Mouse (Mus musculus) 3T3-L1 (cell line): ENCODE measurements at regions not wholly inside any gene's neighbourhood (a gene's known extent, or its start where the extent isn't known, plus 50 kb on each side); places are given as distances from the start of the nearest gene placed in this dataset.

Experiments used
- DNase-seq: peaks from one replicate; pipeline ENCODE4 v3.0.0-alpha.2; 2015; ENCODE audit warnings: low read depth, low spot score

GRCm38 (mm10) chr7:136660401-136660800 lies 234.0 kb upstream of the Mgmt start:
- no peak for DNase-seq

DNA sequence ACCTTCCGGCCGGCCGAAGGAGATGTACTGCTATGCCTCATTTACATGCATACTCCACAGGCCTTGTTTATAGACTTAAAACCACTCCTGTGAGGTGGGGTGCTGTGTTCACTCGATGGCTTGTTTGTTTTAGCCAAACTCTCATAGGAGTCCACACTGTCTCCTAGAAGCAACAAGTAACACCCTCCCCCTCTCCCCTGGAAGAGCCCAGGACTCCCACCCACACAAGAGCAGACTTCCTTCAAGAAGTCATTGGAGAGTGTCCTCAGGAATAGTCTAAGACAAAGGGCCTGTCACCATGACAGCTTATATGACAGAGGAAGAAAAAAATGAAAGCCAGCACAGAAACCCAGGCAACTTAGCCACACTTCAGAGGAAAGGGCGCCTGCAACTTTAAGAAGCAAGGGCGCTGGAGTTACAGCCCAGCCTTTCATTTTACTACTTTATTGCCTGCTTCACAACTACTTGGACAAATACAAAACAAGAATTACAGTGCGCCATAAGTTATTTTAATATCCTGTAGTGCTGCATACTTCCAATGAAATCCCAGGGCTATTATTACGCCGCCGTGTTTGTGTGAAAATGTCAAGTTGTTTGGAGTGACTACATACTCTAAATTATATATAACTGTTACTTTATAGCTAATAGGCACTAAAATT lies 229.9 kb upstream of the Mgmt start:
- no peak for DNase-seq

GRCm38 (mm10) chr7:136665901-136666300 lies 228.5 kb upstream of the Mgmt start:
- no peak for DNase-seq

- DNase-seq = no peak
Measured at GRCm38 (mm10) chr7:136666707-136667106, 227.7 kb upstream of the Mgmt start.

- no peak for DNase-seq
Measured at GRCm38 (mm10) chr7:136670675-136671074, 223.7 kb upstream of the Mgmt start.

DNA sequence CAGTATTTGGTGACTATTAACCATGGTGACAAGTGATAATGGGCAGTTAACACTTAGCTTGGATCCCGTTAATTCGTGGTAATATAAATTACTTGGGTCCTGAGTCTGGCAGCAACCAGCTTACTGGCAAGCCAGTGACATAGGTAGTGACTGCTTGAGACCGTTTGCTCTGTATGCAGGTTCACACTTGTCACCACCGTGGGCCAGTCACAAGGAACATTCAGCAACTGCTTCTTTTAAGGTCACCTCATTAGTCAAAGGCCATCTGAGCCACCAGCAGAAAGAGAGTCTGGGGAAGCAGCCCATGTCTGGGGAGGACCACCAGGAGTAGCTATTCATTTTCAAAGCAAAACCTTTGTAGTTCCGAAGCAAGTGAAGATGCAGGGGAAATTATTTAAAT lies 220.3 kb upstream of the Mgmt start:
- DNase-seq = no peak

GRCm38 (mm10) chr7:136675041-136675440 lies 219.4 kb upstream of the Mgmt start:
- DNase-seq = no peak

DNA sequence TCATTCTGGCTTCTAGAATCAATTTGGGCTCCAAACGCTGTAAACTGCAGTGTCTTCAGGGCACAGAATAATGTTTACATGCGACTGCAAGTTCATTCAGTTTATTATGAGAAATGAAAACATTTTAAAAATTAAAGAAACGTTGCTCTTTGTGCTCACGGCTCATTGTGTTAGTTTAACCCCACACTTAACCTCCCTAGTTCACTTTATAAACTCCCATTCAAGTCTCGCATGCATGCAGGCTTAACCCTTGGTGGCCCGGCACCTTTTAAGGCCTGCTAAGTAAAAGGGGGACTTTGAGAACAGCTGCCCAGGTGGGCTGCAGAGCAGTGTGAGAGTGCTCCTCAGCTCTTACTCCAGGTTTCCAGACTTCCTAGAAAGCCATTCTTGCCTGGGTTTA lies 218.3 kb upstream of the Mgmt start:
- DNase-seq = no peak

- no peak for DNase-seq
Measured at GRCm38 (mm10) chr7:136676987-136677545, 217.3 kb upstream of the Mgmt start.

GRCm38 (mm10) chr7:136689579-136689978 lies 204.8 kb upstream of the Mgmt start:
- no peak for DNase-seq

DNA sequence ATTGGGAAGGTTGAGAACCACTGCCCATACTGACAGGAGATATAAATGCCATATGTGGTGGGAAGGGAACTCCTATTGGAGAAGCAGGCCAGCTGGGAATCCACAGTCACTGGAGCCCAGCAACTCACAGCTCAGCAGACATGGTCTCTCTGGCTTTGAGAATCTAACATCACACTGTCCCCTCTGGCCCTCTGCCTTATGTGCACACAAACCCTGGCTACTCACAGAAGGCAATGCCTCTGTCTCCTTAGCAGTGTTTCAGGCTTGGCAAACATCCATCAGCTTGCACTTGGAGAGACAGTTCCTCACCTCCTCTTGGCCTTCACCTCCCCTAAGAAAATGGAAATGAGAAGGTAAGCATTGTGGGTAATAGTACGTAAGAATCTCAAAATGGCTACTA lies 188.2 kb upstream of the Mgmt start:
- no peak for DNase-seq

DNA sequence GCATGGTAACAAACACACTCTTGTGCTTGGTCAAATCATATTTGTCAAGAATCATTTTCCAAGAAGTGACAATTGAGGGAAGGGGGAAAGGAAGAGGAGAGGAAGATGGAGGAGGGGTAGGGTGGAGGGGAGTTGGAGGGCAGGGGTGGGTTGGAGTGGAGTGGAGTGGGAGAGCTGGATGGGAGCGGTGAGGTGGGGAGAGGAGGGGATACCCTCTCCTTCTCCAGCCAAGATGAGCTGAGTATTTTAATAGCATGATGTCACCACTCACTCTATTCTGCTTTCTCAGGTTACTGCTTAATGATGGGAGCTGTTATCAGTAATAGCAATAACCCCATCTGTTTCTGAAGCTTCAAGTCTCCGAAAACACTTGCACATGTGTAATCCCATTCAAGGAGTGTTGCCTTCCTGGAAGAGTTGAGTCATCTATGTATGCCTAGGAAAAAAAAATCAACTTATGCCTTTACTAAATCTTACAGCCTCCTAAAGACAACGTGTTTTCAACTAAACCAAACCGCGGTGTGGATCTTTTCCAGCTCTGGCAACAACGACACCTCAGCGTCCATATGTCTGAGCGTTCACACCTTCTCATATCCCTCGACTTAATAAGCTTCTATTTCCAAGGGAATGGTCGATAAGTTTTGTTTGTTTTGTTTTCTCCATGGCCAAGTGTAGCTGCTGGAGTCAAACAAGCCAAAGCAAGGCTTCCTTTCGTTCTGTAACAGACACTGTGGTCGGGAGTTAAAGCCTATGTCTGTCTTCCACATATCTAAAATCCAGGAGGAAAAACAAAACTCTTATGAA lies 187.0 kb upstream of the Mgmt start:
- DNase-seq = peak; percentile 2

DNA sequence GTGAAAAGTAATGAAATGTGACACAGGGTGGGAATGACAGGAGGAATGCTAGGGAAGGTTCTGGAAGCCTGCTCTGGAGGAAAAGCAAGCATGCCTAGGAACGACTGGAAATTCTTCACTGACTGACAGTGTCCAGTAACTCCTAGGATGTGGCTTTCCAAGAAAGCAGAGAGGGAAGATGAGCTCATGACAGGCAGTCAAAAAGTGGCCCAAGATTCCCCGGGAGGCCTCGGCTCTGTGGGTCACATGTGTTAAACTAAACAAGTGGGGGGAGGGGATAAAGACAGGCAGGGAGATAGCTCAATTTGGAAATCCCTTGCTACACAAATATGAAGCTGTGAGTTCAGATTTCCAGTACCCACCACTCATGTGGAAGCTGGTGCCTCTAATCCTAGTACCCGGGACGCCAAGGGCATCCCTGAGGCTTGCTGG lies 186.4 kb upstream of the Mgmt start:
- DNase-seq = no peak

GRCm38 (mm10) chr7:136710653-136711052 lies 183.8 kb upstream of the Mgmt start:
- no peak for DNase-seq

- no peak for DNase-seq
Measured at GRCm38 (mm10) chr7:136712962-136713640, 181.3 kb upstream of the Mgmt start.

DNA sequence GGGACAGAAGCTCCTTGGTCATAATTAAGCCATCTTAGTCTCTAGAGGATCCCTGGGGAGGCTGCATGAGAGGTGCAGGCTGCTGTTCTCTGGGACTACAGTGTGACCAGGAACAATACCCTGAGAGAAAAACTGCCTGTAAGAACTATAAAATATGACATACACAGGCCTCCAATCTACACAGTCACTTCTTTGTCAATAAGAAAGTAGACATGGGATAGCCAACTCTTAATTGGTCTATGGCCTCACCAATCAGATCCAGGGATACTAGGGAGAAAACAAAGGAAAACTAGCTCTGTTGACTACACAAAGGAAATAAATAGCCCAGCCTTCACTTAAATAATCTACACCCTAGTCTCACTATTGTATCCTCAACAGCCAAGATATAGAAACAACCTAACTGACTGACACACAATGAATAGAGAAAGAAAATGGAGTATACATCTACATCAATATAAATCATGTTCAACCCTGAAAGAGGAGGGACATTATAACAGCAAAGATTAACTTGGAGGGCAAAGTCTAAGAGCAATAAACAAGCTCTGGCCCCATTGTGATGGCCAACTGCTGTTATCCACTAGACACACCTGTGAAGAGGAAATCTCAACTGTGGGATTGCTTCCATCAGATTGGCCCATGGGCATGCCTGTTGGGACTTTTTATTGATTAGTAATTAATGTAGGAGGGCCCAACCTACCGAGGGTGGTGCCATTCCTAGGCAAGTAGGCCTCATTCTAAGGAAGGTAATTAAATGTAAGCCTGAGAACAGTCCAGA lies 166.6 kb upstream of the Mgmt start:
- DNase-seq = no peak

GRCm38 (mm10) chr7:136742171-136742570 lies 152.2 kb upstream of the Mgmt start:
- DNase-seq = no peak

DNA sequence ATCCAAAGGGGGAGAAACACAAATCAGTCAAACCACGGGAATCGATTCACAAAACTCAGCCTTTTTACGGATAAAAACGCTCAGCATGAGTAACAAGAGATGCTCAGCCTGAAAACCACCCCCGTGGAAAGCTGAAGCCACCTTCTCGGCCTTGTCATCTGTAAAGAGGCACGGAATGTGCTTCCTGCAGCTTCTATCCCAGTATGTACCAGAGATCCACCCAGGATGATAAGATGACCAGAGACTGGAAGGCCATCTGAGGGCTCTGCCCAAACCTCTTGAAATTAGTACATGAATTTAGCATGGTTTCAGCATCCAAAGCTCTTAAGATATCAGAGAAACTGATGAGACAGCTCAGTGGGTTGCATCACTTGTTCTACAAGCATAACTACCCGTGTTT lies 149.0 kb upstream of the Mgmt start:
- no peak for DNase-seq

DNA sequence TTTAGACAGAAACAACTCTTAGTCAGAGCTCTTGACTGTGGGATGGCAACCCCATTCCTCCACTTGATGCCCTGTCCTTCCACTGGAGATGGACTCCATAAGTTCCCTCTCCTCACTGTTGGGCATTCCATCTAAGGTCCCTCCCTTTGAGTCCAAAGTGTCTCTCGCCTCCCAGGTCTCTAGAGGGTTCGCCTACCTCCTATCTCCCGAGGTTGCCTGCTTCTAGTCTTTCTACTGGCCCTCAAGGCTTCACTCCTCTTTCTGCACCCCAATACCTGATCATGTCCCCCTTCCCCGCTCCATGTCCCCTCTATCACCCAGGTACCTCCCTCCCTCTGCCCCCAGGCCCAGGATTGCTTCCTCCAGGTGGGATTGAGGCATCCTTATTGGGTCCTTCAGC lies 142.9 kb upstream of the Mgmt start:
- no peak for DNase-seq

- no peak for DNase-seq
Measured at GRCm38 (mm10) chr7:136754821-136755220, 139.6 kb upstream of the Mgmt start.

GRCm38 (mm10) chr7:136765026-136765425 lies 129.4 kb upstream of the Mgmt start:
- no peak for DNase-seq

- DNase-seq = no peak
Measured at GRCm38 (mm10) chr7:136767231-136767630, 127.2 kb upstream of the Mgmt start.
